Mouse (Mus musculus) layer of hippocampus, adult 9-11 months (tissue): Measurements from ENCODE around the gene Ctnna3.

Experiments used
- DNase-seq: peaks from one replicate; pipeline ENCODE4 v3.0.0; 2022

Ctnna3 gene

GRCm38 (mm10) chr10:63768871-63769270, 339.0 kb downstream of the Ctnna3 start:
- DNase-seq, result no peak

- DNase-seq, result no peak
Measured at GRCm38 (mm10) chr10:63771656-63772055, 341.8 kb downstream of the Ctnna3 start.

- DNase-seq, result no peak
Measured at GRCm38 (mm10) chr10:63772074-63772473, 342.2 kb downstream of the Ctnna3 start.

GRCm38 (mm10) chr10:63781948-63782347, 352.1 kb downstream of the Ctnna3 start:
- DNase-seq, result no peak

- DNase-seq, result no peak
Measured at GRCm38 (mm10) chr10:63784808-63785535, 355.1 kb downstream of the Ctnna3 start.

GRCm38 (mm10) chr10:63786390-63786789, 356.5 kb downstream of the Ctnna3 start:
- no peak for DNase-seq

GRCm38 (mm10) chr10:63803909-63804308, 374.0 kb downstream of the Ctnna3 start:
- peak; percentile 87 for DNase-seq

- no peak for DNase-seq
Measured at GRCm38 (mm10) chr10:63805551-63805950, 375.7 kb downstream of the Ctnna3 start.

GRCm38 (mm10) chr10:63806254-63806653, 376.4 kb downstream of the Ctnna3 start:
- DNase-seq, result no peak

- no peak for DNase-seq
Measured at GRCm38 (mm10) chr10:63810043-63810617, 380.2 kb downstream of the Ctnna3 start.

- peak; percentile 33 for DNase-seq
Measured at GRCm38 (mm10) chr10:63839011-63839410, 409.1 kb downstream of the Ctnna3 start.

- DNase-seq, result no peak
Measured at GRCm38 (mm10) chr10:63851946-63852345, 422.0 kb downstream of the Ctnna3 start.

- DNase-seq, result no peak
Measured at GRCm38 (mm10) chr10:63869123-63869522, 439.2 kb downstream of the Ctnna3 start.

- peak; percentile 64 for DNase-seq
Measured at GRCm38 (mm10) chr10:63880462-63880903, 450.6 kb downstream of the Ctnna3 start.

- no peak for DNase-seq
Measured at GRCm38 (mm10) chr10:63886449-63887088, 456.7 kb downstream of the Ctnna3 start.

- DNase-seq, result no peak
Measured at GRCm38 (mm10) chr10:63894612-63895011, 464.7 kb downstream of the Ctnna3 start.

- DNase-seq, result no peak
Measured at GRCm38 (mm10) chr10:63899891-63900290, 470.0 kb downstream of the Ctnna3 start.

- no peak for DNase-seq
Measured at GRCm38 (mm10) chr10:63908878-63909277, 479.0 kb downstream of the Ctnna3 start.

- DNase-seq, result no peak
Measured at GRCm38 (mm10) chr10:63927334-63927733, 497.4 kb downstream of the Ctnna3 start, which contains the start of gene Gm10118. TSS of gene Gm10118 (minus strand) at chr10:63927434.

- DNase-seq, result no peak
Measured at GRCm38 (mm10) chr10:63933946-63934345, 504.0 kb downstream of the Ctnna3 start.

GRCm38 (mm10) chr10:63945534-63945933, 515.6 kb downstream of the Ctnna3 start:
- DNase-seq, result no peak

GRCm38 (mm10) chr10:63947266-63947665, 517.4 kb downstream of the Ctnna3 start:
- peak; percentile 18 for DNase-seq

- no peak for DNase-seq
Measured at GRCm38 (mm10) chr10:63950867-63951266, 521.0 kb downstream of the Ctnna3 start.

GRCm38 (mm10) chr10:63951481-63951880, 521.6 kb downstream of the Ctnna3 start:
- DNase-seq, result no peak
